Mouse (Mus musculus) liver, postnatal 0 days (tissue): Measurements from ENCODE around the gene Meox1.

Experiments
- CTCF ChIP-seq: sonication (generic); IDR thresholded peaks from 2 replicates; pipeline ENCODE4 v1.5.1; 2016; ENCODE audit warnings: antibody characterized with exemption, low read depth
- EP300 ChIP-seq: IDR thresholded peaks from 2 replicates; pipeline ENCODE4 v1.6.1; 2016; ENCODE audit warnings: antibody characterized with exemption, low read depth, mild to moderate bottlenecking

DNA sequence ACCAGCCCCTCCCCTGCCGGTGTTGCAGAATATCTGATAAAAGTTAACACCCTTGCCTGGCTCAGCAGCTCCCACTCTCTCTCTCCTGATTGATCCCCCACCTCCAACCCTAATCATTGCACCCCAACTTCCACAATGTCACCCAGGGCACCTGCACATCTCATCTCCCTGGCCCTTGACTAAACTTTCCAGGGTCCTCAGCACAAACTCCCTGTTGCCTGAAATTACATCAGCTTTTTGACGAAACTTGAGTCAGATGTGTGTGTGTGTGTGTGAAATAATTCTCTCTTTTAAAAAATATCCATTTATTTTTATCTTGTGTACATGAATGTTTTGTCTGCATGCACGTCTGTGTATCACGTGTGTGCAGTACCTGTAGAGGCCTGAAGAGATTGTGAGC, 65.5 kb downstream of the Meox1 start:
- TF ChIP-seq EP300 (no peak), CTCF (no peak)
